Comparison of ENCODE assay signal across 23 mouse cellular contexts in the genomic region with DNA sequence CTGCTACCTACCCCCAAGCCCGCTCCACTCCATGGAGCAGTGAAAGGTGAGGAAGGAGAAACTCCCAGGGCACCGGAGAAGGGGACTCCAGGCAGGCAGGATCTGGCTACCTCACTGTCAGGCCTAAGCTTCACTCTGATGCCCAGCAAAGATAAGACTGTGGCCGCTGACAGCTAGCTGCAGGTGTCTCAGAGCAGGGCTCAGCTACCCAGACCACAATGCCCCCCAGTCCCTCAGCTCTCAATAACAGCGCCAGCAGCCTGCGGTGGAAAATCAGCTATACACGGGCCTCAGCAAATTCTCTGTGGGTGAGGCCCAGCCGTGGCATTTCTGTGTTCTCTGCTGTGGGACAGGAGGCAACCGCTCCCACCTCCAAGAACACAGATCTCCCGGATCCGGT. TPM values are rescaled to one million over a fixed set of nuclear protein-coding genes. Genes with fewer than 3 reads are reported as not detected.
"Had no signal": no experiment of that assay in that cellular context is flagged by ENCODE, and none has a peak within 500 bp of the region (broad histone marks: within the 10 kb centered on the region; RNA-seq: fewer than 3 reads in every experiment).

No protein-coding gene starts in this region.

- H3K4me1 ChIP-seq: liver, embryonic 15.5 days had no signal

- H3K36me3 ChIP-seq: limb, embryonic 10.5 days; limb, embryonic 13.5 days; liver, embryonic 12.5 days; liver, embryonic 15.5 days; lung, embryonic 15.5 days; neural tube, embryonic 12.5 days had no signal

- ATAC-seq: liver, embryonic 12.5 days had no signal

- H3K4me3 ChIP-seq: limb, embryonic 10.5 days; limb, embryonic 13.5 days; liver, embryonic 12.5 days; liver, embryonic 15.5 days; lung, embryonic 15.5 days; neural tube, embryonic 12.5 days had no signal

- DNase-seq: kidney, adult 11 months; kidney, adult 9 months; kidney, postnatal 14 days; kidney, postnatal 4 days; liver; lung, adult 18-20 months; lung, postnatal 10 days; lung, postnatal 36 days; midbrain, embryonic 14.5 days; thymus, adult 2 months; thymus, postnatal 36 days had no signal

- H3K27ac ChIP-seq: limb, embryonic 10.5 days; limb, embryonic 13.5 days; liver, embryonic 12.5 days; liver, embryonic 15.5 days; lung, embryonic 15.5 days; neural tube, embryonic 12.5 days had no signal

- H3K9me3 ChIP-seq: limb, embryonic 10.5 days; limb, embryonic 13.5 days; liver, embryonic 12.5 days; liver, embryonic 15.5 days; lung, embryonic 15.5 days; neural tube, embryonic 12.5 days had no signal

RNA-seq across cellular contexts. Expression of gene Runx3, which starts 16.2 kb away (rescaled TPM):
- total RNA-seq: layer of hippocampus, adult 18-20 months; layer of hippocampus, postnatal 14 days; left cerebral cortex, postnatal 25 days; midbrain, postnatal 0 days had no signal
- polyA plus RNA-seq: kidney, embryonic 16.5 days; midbrain, embryonic 11.5 days; midbrain, embryonic 14.5 days; midbrain, postnatal 0 days had no signal
